Mouse (Mus musculus): Measurements from ENCODE around the gene Epb41l1. TPM values are rescaled to one million over a fixed set of nuclear protein-coding genes. Genes with fewer than 3 reads are reported as not detected.
A peak's percentile ranks its signal among the peaks of the same experiment; 100 is the strongest.

The Epb41l1 gene
- polyA plus RNA-seq, 1 experiment from 2014 or later: 1.2 TPM

DNA sequence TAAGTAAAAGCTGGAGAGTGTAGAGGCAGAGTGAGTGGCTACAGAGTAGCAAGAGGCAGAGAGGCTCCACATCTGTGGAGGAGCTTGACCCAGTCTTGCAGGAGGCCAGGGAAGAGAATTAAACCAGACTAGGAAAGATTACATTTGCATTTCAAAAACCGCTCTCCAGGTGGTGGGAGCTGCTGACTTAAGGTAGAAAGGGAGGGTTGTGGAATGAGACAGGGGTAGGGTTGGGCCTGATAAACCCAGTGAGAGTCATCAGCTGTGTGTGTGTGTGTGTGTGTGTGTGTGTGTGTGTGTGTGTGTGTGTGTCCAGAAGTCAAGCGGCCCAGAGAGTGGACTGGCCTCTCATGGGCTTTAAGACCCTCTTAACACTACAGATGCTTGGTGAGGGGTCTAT is 4.9 kb downstream of the Epb41l1 start:
- peaks cover 21% of the 10 kb centered on the region for H3K4me1 ChIP-seq
- peaks cover 54% of the 10 kb centered on the region for H3K27me3 ChIP-seq (replicated peaks)
- no peak for ATAC-seq (ENCODE audit: extremely low read depth, insufficient number of reproducible peaks, low FRiP score, low TSS enrichment)
- H3K27ac ChIP-seq (replicated peaks): no peak overlapping the region
- no peaks in the 10 kb centered on the region for H3K36me3 ChIP-seq
- 0 out of 2 replicates have a peak overlapping the region, but pooled peaks have one; percentile 7 for H3K9ac ChIP-seq
- no peak overlapping the region for H3K4me3 ChIP-seq
- 64% methylated on average over 2 of the region's 2 CpGs for WGBS
- H3K9me3 ChIP-seq: no peaks in the 10 kb centered on the region
- no peak overlapping the region for H3K4me2 ChIP-seq

DNA sequence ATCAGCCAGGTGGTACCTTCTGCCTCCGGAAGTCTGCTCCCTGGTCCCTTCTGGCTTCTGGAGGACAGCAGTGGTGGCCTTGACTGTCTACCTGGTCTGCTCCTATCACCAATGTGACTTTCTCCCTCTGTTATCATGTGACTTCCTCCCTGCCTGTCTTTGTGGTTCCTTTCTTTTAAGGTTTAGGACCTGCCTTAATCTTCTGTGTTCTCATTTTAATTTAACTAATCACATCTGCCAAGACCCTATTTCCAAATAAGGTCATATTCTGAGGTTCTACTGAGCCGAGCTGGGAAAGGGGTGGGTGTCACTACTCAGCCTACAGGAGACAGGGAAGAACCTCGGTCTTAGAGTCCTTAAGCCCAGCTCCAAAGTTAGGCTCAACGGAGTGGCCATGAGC is 5.4 kb downstream of the Epb41l1 start:
- Histone ChIP-seq H3K27ac (replicated peaks) (no peak overlapping the region), H3K4me1 (peaks cover 20% of the 10 kb centered on the region), H3K4me3 (no peak overlapping the region), H3K27me3 (replicated peaks) (peaks cover 50% of the 10 kb centered on the region), H3K9ac (no peak overlapping the region), H3K9me3 (no peaks in the 10 kb centered on the region), H3K36me3 (no peaks in the 10 kb centered on the region), H3K4me2 (no peak overlapping the region)
- ATAC-seq (ENCODE audit: extremely low read depth, insufficient number of reproducible peaks, low FRiP score, low TSS enrichment): no peak
- WGBS: 52% methylated on average over 4 of the region's 4 CpGs

DNA sequence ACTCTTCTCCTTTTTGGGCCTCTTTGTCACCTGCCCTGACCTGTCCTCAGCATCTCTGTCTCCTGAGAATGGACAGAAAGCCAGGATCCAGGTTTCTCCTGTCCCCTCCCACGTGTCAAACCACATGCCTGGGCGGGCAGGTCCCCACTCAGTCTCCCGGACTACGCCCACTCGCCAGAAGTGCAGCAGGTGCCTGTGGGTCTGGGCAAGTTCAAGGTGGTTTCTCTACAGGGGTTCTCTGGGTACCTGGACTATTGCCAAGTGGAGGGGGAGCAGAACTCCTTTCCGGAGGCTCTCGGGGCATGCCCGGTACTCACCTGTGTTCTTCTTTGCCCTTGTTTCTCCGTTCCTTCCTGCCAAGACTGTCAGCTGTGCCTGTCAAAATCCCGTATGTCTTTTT is 9.1 kb downstream of the Epb41l1 start:
- H3K9ac ChIP-seq: no peak overlapping the region
- no peak overlapping the region for H3K27ac ChIP-seq (replicated peaks)
- peaks cover 14% of the 10 kb centered on the region for H3K4me1 ChIP-seq
- H3K27me3 ChIP-seq (replicated peaks): peaks cover 15% of the 10 kb centered on the region; the same call in 1 of the 2 replicates
- H3K4me2 ChIP-seq: no peak overlapping the region
- no peak for ATAC-seq (ENCODE audit: extremely low read depth, insufficient number of reproducible peaks, low FRiP score, low TSS enrichment)
- H3K9me3 ChIP-seq: no peaks in the 10 kb centered on the region
- H3K4me3 ChIP-seq: no peak overlapping the region
- WGBS: 72% methylated on average over 10 of the region's 10 CpGs
- no peaks in the 10 kb centered on the region for H3K36me3 ChIP-seq

DNA sequence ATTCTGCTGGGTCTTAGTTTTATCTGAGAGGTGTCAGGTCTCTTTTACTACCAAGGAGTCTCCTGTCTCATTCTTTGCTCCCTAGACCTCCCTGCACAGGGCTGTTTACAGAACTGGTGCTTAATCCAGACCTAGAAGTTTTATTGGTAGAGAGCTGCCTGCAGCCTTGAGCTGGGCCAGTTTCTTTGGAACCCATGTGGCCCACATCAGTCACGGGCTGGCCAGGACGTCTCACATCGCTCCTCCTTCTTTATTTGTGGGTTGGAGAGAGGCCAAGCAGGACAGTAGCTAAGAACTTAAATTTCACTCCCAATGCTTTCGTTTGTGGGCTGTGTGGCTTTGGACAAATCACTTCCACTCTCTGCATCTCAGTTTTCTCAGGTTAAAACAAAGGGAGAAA is 9.6 kb downstream of the Epb41l1 start:
- no peaks in the 10 kb centered on the region for H3K9me3 ChIP-seq
- H3K4me3 ChIP-seq: no peak overlapping the region
- H3K27me3 ChIP-seq (replicated peaks): peaks cover 10% of the 10 kb centered on the region; the same call in 1 of the 2 replicates
- 47% methylated on average over 4 of the region's 4 CpGs for WGBS
- no peak for ATAC-seq (ENCODE audit: extremely low read depth, insufficient number of reproducible peaks, low FRiP score, low TSS enrichment)
- no peak overlapping the region for H3K9ac ChIP-seq
- H3K36me3 ChIP-seq: no peaks in the 10 kb centered on the region
- no peak overlapping the region for H3K4me2 ChIP-seq
- no peak overlapping the region for H3K27ac ChIP-seq (replicated peaks)
- peaks cover 14% of the 10 kb centered on the region for H3K4me1 ChIP-seq

DNA sequence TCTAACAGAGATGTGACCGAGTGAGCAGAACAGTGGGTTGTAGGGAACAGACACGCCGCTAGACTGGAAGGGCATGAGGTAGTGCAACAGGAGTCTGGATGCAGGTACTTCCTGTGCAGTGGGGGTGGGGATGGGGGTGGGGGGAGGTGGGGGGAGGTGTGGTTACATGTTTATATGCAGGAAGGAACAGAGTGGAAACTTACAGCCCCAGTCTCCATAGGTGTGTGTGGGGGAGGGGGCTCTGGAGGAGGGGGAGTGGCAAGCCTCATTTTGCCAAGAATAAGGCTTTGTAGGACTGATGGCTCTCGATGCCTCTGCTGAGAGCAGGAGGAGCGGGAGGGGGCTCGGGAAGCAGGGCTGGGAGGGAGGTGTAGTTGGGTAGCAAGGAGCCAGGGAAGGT is 10.7 kb downstream of the Epb41l1 start:
- no peak for ATAC-seq (ENCODE audit: extremely low read depth, insufficient number of reproducible peaks, low FRiP score, low TSS enrichment)
- Histone ChIP-seq H3K27me3 (replicated peaks) (peaks cover 8% of the 10 kb centered on the region; the same call in 1 of the 2 replicates), H3K4me2 (no peak overlapping the region), H3K4me1 (peaks cover 14% of the 10 kb centered on the region), H3K36me3 (no peaks in the 10 kb centered on the region), H3K4me3 (no peak overlapping the region), H3K9ac (no peak overlapping the region), H3K27ac (replicated peaks) (no peak overlapping the region), H3K9me3 (no peaks in the 10 kb centered on the region)
- 70% methylated on average over 6 of the region's 6 CpGs for WGBS

DNA sequence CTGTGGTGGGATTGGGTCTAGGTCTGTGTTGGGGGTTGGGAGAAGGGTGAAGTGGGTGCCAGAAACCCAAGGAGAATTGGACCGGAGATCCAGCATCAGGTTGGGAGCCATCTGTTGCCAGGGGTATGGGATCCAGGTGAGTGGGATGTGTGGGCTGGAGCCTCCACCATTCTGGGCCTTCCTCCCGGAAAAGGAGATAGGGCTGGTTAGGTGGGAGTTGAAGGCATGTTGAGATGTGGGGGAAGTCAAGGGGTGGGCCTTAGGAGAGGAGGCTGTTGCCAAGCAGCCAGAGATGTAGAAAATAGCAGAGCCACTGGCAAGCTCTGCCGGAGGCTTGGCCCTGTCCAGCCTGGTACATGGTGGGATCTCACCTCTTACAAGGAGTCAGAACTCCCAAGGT is 11.4 kb downstream of the Epb41l1 start:
- no peak overlapping the region for H3K9ac ChIP-seq
- no peak overlapping the region for H3K4me2 ChIP-seq
- 51% methylated on average over 3 of the region's 3 CpGs for WGBS
- H3K27me3 ChIP-seq (replicated peaks): peaks cover 7% of the 10 kb centered on the region; the same call in 1 of the 2 replicates
- ATAC-seq (ENCODE audit: extremely low read depth, insufficient number of reproducible peaks, low FRiP score, low TSS enrichment): no peak
- no peaks in the 10 kb centered on the region for H3K9me3 ChIP-seq
- H3K4me3 ChIP-seq: no peak overlapping the region
- peaks cover 14% of the 10 kb centered on the region for H3K4me1 ChIP-seq
- H3K27ac ChIP-seq (replicated peaks): no peak overlapping the region
- no peaks in the 10 kb centered on the region for H3K36me3 ChIP-seq

DNA sequence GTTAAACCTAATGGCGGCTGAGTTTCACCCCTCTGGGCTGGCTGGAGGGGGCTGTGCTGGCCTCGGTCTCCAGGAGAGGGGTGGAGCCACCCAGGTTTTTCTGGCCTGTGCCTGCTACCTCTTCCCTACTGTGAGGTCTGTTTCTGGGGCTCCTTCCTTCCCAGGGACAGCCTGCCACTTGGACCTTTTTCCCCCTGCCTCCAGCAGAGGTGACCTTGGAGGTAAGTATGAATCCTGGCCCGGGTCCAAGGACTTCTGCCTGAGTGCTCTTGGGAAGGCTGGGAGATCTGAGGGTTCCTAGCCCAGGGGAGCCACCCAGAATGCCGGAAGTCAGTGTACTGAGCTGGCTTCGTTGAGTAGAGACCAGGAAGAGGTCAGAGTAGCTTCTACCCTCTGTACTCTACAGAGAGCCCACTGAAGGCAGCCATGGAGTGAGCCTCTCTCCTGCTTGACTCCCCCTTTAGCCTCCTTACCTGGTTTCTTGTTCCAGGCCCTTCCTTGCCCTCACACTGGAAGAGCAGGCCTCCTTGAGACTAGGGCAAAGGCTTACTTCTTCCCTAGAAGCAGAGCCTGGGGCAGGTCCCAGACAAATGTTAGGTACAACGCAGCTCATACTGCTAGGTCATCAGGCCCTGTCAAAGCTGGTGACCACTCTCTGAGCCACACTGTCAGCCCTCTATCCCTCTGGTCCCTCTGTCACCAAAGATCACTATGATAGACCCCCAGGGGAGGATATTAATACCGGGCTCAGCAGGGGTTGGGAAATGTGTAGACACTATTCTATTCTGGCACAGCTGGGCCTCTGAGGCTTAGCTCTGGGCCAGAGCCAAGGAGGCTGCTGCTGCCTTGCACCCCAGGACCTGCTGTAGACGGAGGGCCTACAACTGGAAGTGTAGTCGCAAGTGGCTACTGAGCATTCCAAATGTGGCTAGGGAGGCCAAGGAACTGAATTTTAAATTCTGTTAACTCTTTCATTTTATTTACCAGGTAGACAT is 12.5 kb downstream of the Epb41l1 start:
- peak overlapping the region; percentile 16 for H3K4me2 ChIP-seq

DNA sequence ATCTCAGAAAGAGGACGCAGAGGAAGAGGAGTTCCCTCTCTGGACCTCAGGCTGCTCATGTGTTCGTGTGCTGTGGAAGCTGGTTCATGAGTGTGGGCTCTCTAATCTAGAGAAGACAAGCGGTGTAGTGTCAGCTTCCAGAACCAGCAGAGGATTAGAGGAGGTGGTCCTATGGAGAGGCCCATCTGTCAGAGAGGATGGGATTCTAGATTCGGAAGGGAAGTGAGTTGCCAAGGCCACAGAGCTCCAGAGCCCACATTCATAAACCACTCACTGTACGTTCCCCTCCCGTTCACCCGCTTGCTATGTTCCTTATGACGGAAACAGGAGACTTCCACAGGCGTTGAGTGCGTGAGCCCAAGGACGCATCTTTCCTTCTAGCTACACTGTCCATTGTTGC is 16.9 kb downstream of the Epb41l1 start:
- WGBS: 80% methylated on average over 11 of the region's 11 CpGs
- no peak overlapping the region for H3K27ac ChIP-seq (replicated peaks)

More for the DNA sequence above, 12.5 kb downstream of the Epb41l1 start:
- Histone ChIP-seq H3K27ac (replicated peaks) (peak overlapping the region; percentile 79), H3K4me1 (peaks cover 17% of the 10 kb centered on the region), H3K36me3 (no peaks in the 10 kb centered on the region), H3K9me3 (no peaks in the 10 kb centered on the region), H3K27me3 (replicated peaks) (peaks cover 4% of the 10 kb centered on the region; the same call in 1 of the 2 replicates), H3K4me3 (no peak overlapping the region), H3K9ac (peak overlapping the region; percentile 5; the same call in 1 of the 2 replicates)
- 37% methylated on average over 9 of the region's 9 CpGs for WGBS
- no peak for ATAC-seq (ENCODE audit: extremely low read depth, insufficient number of reproducible peaks, low FRiP score, low TSS enrichment)

DNA sequence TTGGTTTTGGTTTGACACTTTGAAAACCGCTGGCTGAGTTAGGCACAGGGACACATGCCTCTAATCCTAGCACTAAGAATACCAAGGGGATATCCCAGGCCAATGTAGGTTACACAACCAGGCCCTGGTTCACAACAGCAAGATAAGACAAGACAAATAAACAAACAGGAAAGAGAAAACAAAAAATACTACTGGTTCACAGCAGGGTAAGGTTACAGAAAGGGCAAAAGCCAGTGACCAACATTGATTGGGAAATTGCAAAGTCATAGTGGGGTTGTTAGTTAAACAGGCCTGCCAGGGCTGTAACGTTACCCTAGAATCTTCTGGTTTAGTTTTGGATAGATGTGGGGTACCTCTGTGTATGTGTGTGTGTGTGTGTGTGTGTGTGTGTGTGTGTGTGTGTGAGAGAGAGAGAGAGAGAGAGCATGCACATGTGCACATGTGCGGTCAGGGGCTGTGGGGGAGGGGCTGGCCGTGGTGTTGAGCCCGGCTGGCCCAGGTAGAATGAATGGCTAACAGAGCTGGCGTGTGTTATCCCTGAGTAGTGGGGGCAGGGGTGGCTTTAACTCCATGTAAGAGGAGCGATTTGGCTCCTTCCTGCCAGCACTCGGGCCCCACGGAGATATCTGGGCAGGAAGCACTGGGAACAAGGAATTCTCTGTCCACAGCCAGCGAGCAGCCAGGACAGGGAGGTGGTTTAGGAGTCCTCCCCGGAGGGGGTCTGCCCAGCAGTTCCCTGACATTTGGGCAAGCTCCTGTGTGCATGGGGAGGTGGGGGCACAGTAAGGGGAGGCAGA is 19.2 kb downstream of the Epb41l1 start:
- no peak overlapping the region for H3K4me3 ChIP-seq
- H3K36me3 ChIP-seq: no peaks in the 10 kb centered on the region
- peak overlapping the region; percentile 47 for H3K4me2 ChIP-seq
- H3K27ac ChIP-seq (replicated peaks): peak overlapping the region; percentile 55
- 15% methylated on average over 11 of the region's 11 CpGs for WGBS
- ATAC-seq (ENCODE audit: extremely low read depth, insufficient number of reproducible peaks, low FRiP score, low TSS enrichment): no peak
- peaks cover 50% of the 10 kb centered on the region for H3K4me1 ChIP-seq
- no peaks in the 10 kb centered on the region for H3K27me3 ChIP-seq (replicated peaks)
- H3K9me3 ChIP-seq: no peaks in the 10 kb centered on the region
- peak overlapping the region; percentile 33 for H3K9ac ChIP-seq

More for the DNA sequence above, 16.9 kb downstream of the Epb41l1 start:
- no peaks in the 10 kb centered on the region for H3K27me3 ChIP-seq (replicated peaks)
- no peak overlapping the region for H3K4me3 ChIP-seq
- H3K9me3 ChIP-seq: no peaks in the 10 kb centered on the region
- no peak overlapping the region for H3K9ac ChIP-seq
- no peaks in the 10 kb centered on the region for H3K36me3 ChIP-seq
- H3K4me2 ChIP-seq: no peak overlapping the region
- ATAC-seq (ENCODE audit: extremely low read depth, insufficient number of reproducible peaks, low FRiP score, low TSS enrichment): no peak
- peaks cover 53% of the 10 kb centered on the region for H3K4me1 ChIP-seq

DNA sequence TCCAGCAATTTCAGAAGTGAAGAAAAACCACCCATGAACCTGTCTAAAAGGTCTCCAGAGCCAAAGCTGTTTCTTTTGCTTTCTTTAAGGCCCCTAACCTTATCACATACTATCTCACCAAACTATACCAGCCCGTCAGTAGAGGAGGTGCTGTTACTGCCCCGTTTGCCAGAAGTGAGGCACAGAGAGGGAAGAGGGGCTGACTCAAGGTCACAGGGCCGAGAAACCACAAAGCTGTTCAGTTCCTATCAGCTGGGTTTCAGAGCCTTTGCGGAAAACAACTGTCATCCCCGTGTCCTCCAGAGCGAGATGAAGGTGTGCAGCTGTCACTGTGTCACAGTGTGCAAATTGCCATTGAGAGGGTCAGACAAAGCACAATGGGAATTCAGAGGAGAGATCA is 21.2 kb downstream of the Epb41l1 start:
- Histone ChIP-seq H3K27ac (replicated peaks) (0 out of 2 replicates have a peak overlapping the region, but pooled peaks have one; percentile 13), H3K4me1 (peaks cover 57% of the 10 kb centered on the region), H3K36me3 (peaks cover 5% of the 10 kb centered on the region; the same call in 1 of the 2 replicates), H3K27me3 (replicated peaks) (no peaks in the 10 kb centered on the region), H3K9ac (peak overlapping the region; percentile 41), H3K4me3 (no peak overlapping the region), H3K4me2 (no peak overlapping the region), H3K9me3 (peaks cover 5% of the 10 kb centered on the region; the same call in 1 of the 2 replicates)
- WGBS: 14% methylated on average over 6 of the region's 6 CpGs
- ATAC-seq (ENCODE audit: extremely low read depth, insufficient number of reproducible peaks, low FRiP score, low TSS enrichment): no peak

DNA sequence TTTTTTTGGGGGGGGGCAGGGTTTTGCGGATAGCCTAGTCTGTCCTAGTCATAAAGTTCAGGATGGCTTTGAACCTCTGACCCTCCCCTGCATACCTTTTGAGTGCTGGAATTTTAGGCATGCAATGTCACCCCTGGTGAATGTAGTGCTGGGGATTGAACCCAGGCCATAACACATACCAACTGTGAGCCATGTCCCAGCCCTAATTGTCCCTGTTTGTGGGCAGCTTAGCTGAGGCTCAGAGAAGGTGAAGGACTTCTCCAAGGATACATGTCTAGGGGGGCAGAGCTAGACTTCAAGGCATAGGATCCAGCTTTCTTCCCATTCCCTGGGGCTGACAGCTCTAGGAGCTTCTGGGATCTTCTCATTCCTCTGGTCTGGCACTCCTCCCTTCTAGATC is 22.6 kb downstream of the Epb41l1 start:
- ATAC-seq (ENCODE audit: extremely low read depth, insufficient number of reproducible peaks, low FRiP score, low TSS enrichment): no peak
- Histone ChIP-seq H3K27ac (replicated peaks) (no peak overlapping the region), H3K36me3 (peaks cover 5% of the 10 kb centered on the region; the same call in 1 of the 2 replicates), H3K4me3 (no peak overlapping the region), H3K4me1 (peaks cover 65% of the 10 kb centered on the region), H3K9me3 (peaks cover 5% of the 10 kb centered on the region; the same call in 1 of the 2 replicates), H3K9ac (no peak overlapping the region), H3K4me2 (no peak overlapping the region), H3K27me3 (replicated peaks) (no peaks in the 10 kb centered on the region)
- WGBS: 55% methylated on average over 1 of the region's 1 CpGs
